Mouse (Mus musculus): ENCODE results near the gene Zfp14.

The Zfp14 gene

GRCm38 (mm10) chr7:30027331-30027730 is 23.8 kb downstream of the Zfp14 start:
- no peak for DNase-seq

- DNase-seq: no peak
These were observed 25.8 kb downstream of the Zfp14 start for GRCm38 (mm10) chr7:30025358-30025757.

DNA sequence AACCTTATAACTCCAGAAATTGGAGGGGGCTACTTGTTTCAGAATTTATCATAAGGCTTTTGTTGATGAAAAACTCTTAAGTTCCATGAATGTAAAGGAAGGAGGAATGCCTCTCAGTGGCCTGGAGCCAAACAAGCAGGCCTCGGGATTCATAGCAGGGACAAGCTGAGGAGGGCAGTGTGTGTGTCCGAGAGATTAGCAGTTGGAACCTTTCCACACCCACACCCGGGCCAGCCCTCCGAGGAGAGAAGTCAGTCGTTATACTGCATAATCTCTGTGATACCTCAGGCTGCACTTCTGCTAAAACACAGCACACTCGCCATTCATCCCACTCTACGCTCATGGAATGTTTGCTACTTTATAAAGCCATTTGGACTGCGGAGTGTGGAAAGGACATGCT is 27.4 kb downstream of the Zfp14 start:
- DNase-seq: no peak

DNA sequence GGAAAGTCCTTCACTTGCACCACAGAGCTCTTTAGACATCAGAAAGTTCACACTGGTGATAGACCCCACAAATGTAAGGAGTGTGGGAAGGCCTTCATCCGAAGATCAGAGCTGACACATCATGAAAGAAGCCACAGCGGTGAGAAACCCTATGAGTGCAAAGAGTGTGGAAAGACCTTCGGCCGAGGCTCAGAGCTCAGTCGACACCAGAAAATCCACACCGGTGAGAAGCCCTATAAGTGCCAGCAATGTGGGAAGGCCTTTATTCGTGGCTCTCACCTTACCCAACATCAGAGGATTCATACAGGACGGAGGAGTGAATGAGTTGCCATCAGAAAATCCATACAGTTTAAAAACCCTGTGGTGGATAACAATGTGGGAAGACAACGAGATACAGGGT is 27.9 kb downstream of the Zfp14 start:
- DNase-seq: no peak

DNA sequence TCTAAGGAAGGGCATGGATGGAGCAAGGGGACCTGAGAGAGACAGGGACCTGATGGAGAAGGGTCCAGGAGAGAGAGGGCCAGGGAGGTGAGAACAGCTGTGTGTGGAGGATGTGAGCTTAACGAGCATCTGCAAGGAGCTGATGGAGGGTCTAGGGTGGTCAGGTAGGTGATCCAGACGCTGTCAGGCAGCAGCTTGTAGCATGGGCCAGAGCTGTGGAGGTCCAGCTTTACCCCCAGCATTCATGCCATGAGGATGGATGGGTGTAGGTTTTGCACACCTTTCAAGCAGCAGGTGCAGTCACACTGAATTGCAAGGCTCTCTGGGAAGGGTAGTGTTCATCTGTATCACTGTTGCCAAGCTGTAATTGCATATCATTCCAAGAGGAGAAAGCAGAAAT is 31.6 kb downstream of the Zfp14 start:
- DNase-seq: no peak

DNA sequence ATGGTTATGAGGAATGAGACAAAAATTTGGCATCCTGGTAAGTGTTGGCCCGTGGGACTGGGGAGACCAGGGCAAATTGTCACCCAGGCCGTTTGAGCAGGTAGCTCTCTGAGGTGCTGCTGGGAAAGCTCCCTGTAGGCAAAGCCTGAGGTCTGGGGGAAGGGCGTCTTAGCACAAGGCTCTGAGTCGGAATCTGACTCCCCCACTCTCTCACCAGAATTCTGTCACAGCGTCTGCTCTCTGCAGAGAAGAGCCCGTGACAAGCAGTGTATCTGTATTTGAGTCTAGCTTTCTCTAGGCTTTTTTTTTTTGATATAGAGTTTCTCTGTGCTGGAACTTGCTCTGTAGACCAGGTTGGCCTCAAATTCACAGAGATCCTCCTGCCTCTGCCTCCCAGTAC is 34.0 kb downstream of the Zfp14 start:
- no peak for DNase-seq

DNA sequence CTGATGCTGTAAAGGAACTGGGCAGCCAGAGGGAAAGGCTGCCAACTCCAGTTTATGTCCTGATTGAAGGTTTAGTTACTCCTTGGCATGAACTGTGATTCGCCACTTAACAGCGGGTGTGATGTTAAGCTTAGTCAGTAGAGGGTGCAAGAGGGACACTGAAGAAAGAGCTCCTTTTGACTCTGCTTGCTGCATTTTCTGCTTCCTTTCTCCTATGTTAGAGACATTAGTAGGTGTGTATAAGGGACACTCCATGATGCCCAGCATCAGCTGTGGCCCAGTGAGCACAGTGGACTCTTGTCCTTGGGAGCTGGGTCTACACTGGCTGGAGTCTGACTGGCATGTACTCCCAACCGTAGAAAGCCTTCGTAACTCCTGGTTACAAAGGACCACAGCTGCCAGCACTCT is 38.2 kb downstream of the Zfp14 start:
- DNase-seq: peak in 1 of 2 experiments; percentile 32

DNA sequence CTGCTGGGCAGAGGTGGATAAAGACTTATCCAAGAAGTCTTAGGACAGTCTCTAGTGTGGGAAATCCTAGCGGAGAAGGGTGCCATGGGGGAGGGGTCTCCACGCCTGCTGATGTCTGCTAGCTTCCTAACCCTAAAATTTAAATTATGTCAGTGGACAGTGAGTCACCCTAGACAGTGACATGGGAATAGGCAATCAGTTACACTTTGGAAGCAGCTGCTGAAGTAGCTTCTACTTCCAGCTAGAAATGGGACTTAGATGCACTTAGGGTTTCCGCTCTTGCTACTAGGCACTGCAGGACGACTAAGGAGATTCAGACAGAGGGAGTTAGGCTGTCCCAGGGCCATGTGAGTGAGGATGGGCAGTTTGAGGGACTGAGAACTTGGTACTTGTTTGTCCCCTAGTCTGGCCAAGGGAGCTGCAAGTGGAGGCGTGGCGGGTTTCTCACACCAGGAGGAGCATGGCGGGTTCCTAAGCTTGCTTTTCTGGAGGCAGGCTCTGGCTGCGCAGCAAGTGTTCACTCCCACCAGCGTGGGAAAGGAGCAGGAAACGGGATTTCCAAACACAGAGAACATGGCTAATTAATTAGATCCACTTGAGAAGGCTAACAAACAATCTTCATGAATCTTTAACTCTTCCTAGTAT is 40.5 kb downstream of the Zfp14 start:
- no peak for DNase-seq

DNA sequence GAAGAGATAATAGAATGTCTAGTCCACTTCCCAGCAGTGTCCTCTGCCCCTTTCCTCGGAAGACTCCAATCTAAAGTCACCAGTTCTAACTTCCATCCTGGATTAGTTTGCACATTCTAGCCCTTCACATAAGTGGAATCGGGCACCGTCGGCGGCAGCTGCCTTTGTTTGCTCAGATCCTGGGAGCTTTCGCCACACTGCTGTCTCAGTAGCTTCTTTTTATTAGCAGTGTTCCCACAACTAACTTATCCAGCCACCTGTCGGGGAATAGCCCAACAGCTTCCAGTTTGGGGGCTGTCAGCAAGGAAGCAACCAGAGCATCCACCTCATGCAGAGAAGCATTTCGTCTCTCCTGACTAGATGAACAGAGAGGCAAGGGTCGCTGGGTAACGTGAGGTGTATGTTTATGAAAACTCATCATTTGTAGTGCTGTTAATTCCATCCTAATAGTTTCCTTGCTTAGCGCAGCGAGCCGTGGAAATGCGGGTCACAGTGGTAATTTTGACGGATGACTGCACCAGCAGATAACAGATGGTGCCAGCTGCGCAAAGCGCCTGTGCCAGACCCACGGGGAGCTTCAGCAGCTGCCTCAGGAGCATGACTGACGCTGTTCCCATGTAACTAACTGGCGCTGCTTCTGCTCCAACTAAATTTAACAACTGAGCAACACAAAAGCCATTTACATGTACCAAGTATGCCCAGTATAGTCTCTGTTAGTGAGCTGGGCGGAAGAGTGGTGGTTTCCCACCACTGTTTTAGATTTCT is 41.7 kb downstream of the Zfp14 start:
- DNase-seq: no peak

DNA sequence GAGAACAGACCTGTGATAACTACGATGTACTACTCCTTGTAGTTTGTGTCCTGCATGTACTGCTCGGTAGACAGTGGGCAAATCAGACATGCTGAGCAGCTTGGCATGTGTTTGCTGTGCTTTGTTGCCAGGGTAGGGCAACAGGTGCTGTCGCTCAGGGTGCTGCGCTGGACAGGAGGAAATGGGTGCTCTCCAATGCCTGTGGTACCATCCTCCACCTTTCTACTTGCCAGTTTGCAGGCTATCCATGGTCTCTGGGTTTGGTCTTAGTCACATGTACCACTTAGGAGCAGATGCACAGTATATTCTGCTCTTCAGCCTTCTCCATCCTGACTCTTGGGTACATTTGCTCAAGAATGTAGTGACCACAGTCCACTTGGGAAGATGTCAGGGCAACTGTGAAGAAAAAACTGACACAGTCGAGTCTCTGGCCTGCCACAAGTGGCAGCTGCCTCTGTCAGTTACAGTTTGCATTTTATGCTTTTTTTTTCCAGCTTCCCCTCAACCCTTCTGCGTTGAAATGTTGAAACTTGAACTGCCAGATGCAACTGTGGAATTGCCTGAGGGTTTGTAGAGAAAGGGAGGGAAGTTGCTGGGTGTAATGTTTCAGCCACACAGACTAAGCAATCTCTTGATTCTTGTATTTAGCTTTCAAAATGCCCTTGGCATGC is 43.0 kb downstream of the Zfp14 start:
- no peak for DNase-seq

DNA sequence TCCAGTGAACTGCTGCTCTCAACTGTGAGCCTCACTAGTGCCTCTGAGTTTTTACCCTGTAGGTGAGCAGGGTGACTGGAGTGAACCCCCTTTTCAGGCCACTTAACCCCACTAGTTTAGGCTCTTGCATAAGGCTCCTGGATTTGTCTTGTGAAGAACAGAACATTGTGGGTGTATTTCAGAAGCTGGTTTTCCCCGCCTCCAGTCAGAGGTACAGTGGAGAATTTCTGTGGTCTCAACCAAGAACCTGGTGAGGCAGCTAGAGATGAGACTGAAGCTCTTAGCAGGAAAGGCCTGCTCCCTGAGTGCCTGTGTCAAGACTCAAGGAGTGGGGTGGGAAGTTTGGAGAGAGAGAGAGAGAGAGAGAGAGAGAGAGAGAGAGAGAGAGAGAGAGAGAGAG is 43.6 kb downstream of the Zfp14 start:
- DNase-seq: no peak

DNA sequence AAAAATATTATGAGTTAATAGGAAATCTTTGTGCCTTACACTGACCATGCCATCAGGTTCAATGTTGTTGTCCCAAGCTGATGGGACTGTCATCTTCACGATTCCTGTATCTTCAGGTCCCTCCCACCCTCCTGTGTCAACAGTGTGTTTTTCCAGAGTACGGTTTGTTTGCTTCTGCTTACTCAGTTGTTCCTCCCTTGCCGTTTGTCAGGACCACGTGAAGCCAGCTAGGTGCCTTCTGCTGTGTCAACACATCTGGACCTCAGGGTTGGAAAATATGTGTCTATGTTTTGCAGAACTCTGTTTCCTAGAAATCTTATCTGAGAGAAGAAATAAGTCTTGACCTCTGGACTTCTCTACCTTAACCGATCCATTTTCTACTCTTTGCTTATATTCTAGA is 50.6 kb downstream of the Zfp14 start:
- DNase-seq: no peak

- DNase-seq: no peak
These were observed 56.0 kb downstream of the Zfp14 start for GRCm38 (mm10) chr7:29995134-29995533.

GRCm38 (mm10) chr7:29993340-29993739 is 57.8 kb downstream of the Zfp14 start:
- no peak for DNase-seq

- no peak for DNase-seq
These were observed 58.5 kb downstream of the Zfp14 start for GRCm38 (mm10) chr7:29992698-29993097.

DNA sequence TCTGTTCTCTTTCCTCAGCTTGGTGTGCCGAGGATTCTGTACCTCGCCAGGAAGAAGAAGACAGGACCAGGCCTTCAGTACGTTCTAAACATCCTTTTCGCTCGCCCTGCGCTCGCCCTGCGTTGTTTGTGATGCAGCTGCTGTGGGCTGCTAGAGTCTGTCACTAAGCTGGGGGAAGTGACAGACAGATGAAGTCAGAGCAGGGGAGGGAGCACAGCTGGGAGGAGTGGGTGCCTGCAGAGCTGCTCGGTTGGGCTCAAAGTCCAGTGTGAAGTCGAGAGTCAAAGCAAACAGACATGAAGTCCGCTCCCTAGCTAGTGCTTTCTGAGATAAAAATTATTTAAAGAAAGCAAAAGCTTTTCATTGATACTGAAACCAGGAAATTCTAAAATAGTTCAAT is 62.1 kb downstream of the Zfp14 start:
- DNase-seq: no peak

DNA sequence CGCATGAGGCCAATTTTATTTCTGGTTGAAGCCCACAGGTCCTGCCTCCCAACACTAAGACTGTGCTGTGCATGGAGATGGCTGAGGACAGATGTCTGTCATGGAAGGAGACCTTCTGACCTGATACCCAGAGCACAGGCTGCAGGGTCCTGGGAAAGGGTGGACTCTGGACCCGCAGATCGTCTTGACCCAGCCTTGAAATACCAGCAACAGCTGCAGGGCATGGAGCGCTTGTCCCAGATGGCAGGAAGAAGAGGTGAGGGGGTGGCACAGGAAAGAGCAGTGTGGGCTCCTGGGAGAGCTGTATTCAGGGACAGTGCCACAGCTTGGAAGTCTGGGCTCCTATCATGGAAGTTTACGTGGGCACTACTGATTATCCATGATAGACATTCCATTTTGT is 63.6 kb downstream of the Zfp14 start:
- DNase-seq: no peak
